Mouse (Mus musculus) neural tube, embryonic 12.5 days (tissue): ENCODE measurements around the gene Zc3hav1l. TPM values are rescaled to one million over a fixed set of nuclear protein-coding genes. Genes with fewer than 3 reads are reported as not detected.

ENCODE experiments used
- ATAC-seq: fragments of 200-750 bp; cut with Nextera tagmentation; 2 replicates; pipeline ENCODE4 v1.8.0; 2017; ENCODE audit warnings: low read depth, mild to moderate bottlenecking, moderate TSS enrichment, moderate library complexity; ENCODE audit not compliant: low FRiP score
- H3K27ac ChIP-seq: fragments of 300-500 bp; sonication (generic); 2 replicates; pipeline ENCODE4 v1.5.1; 2016
- H3K27me3 ChIP-seq: fragments of 300-500 bp; sonication (generic); replicated peaks from 2 replicates; pipeline ENCODE4 v1.6.1; 2016; ENCODE audit warnings: mild to moderate bottlenecking
- H3K36me3 ChIP-seq: fragments of 300-500 bp; sonication (generic); 2 replicates; pipeline ENCODE4 v1.6.1; 2016; ENCODE audit warnings: mild to moderate bottlenecking
- H3K4me1 ChIP-seq: fragments of 300-500 bp; sonication (generic); 2 replicates; pipeline ENCODE4 v1.6.1; 2016
- H3K4me2 ChIP-seq: fragments of 300-500 bp; sonication (generic); replicated peaks from 2 replicates; pipeline ENCODE4 v1.6.1; 2016; ENCODE audit warnings: mild to moderate bottlenecking
- H3K4me3 ChIP-seq: fragments of 300-500 bp; sonication (generic); 2 replicates; pipeline ENCODE4 v1.5.1; 2016
- H3K9ac ChIP-seq: fragments of 300-500 bp; sonication (generic); 2 replicates; pipeline ENCODE4 v1.6.1; 2016; ENCODE audit warnings: mild to moderate bottlenecking
- H3K9me3 ChIP-seq: fragments of 300-500 bp; sonication (generic); 2 replicates; pipeline ENCODE4 v1.6.1; 2016; ENCODE audit warnings: mild to moderate bottlenecking
- WGBS: fragments of 180-500 bp; shearing (Covaris S2); methylation state at CpG from one replicate; pipeline ENCODE4 v1.1.7; 2016; 5-methylcytosine and 5-hydroxymethylcytosine counted together
- polyA plus RNA-seq: library from polyadenylated mRNA; unstranded; fragments of >200 nt; fragmentation: Nextera tagmentation; extraction: Ambion mirVana; gene quantifications from 2 replicates; pipeline ENCODE4 v1.2.1, GENCODE M21; 2016

Gene Zc3hav1l
- polyA plus RNA-seq, 1 experiment from 2014 or later, result 14.9 TPM

- Histone ChIP-seq H3K27me3 (no peaks in the 10 kb centered on the region), H3K9ac (no peak overlapping the region), H3K9me3 (no peaks in the 10 kb centered on the region), H3K4me3 (no peak overlapping the region), H3K36me3 (no peaks in the 10 kb centered on the region), H3K4me2 (no peak overlapping the region), H3K27ac (no peak overlapping the region), H3K4me1 (no peaks in the 10 kb centered on the region)
- 87% methylated on average over 9 of the region's 9 CpGs for WGBS
- ATAC-seq, result no peak
Measured at GRCm38 (mm10) chr6:38320621-38321020, 21.6 kb upstream of the Zc3hav1l start.

- Histone ChIP-seq H3K9me3 (no peaks in the 10 kb centered on the region), H3K36me3 (no peaks in the 10 kb centered on the region), H3K4me2 (no peak overlapping the region), H3K4me1 (no peaks in the 10 kb centered on the region), H3K27me3 (no peaks in the 10 kb centered on the region), H3K4me3 (no peak overlapping the region), H3K27ac (no peak overlapping the region), H3K9ac (no peak overlapping the region)
- 86% methylated on average over 4 of the region's 4 CpGs for WGBS
- no peak for ATAC-seq
Measured at GRCm38 (mm10) chr6:38316050-38316449, 17.0 kb upstream of the Zc3hav1l start.

GRCm38 (mm10) chr6:38309741-38310140, 10.7 kb upstream of the Zc3hav1l start:
- Histone ChIP-seq H3K4me3 (no peak overlapping the region), H3K9ac (no peak overlapping the region), H3K27ac (no peak overlapping the region), H3K27me3 (no peaks in the 10 kb centered on the region), H3K4me1 (no peaks in the 10 kb centered on the region), H3K4me2 (no peak overlapping the region), H3K36me3 (no peaks in the 10 kb centered on the region), H3K9me3 (0 out of 2 replicates have a peak, but pooled peaks cover 2% of the 10 kb centered on the region)
- no peak for ATAC-seq

GRCm38 (mm10) chr6:38304981-38305380, 5.9 kb upstream of the Zc3hav1l start:
- Histone ChIP-seq H3K27ac (no peak overlapping the region), H3K27me3 (no peaks in the 10 kb centered on the region), H3K36me3 (no peaks in the 10 kb centered on the region), H3K4me1 (no peaks in the 10 kb centered on the region), H3K4me3 (no peak overlapping the region), H3K4me2 (no peak overlapping the region), H3K9me3 (peaks cover 14% of the 10 kb centered on the region; the same call in 1 of the 2 replicates), H3K9ac (no peak overlapping the region)
- ATAC-seq, result no peak
- 77% methylated on average over 3 of the region's 3 CpGs for WGBS

GRCm38 (mm10) chr6:38298246-38298635, 818 bp downstream of the Zc3hav1l start:
- Histone ChIP-seq H3K9ac (peak overlapping the region; percentile 94), H3K4me1 (peaks cover 9% of the 10 kb centered on the region), H3K4me2 (peak overlapping the region; percentile 68), H3K27me3 (no peaks in the 10 kb centered on the region), H3K27ac (peak overlapping the region; percentile 90), H3K9me3 (peaks cover 3% of the 10 kb centered on the region; the same call in 1 of the 2 replicates), H3K36me3 (peaks cover 33% of the 10 kb centered on the region), H3K4me3 (peak overlapping the region; percentile 77)
- WGBS, result under 1% methylated on average over 10 of the region's 10 CpGs
- peak; percentile 65 for ATAC-seq

- no peak for ATAC-seq
- H3K27ac ChIP-seq, result peak overlapping the region; percentile 90; the same call in 1 of the 2 replicates
- no peaks in the 10 kb centered on the region for H3K27me3 ChIP-seq
- H3K9ac ChIP-seq, result peak overlapping the region; percentile 94
- H3K36me3 ChIP-seq, result peaks cover 38% of the 10 kb centered on the region
- H3K4me2 ChIP-seq, result peak overlapping the region; percentile 68
- WGBS, result 42% methylated on average over 12 of the region's 12 CpGs
- no peaks in the 10 kb centered on the region for H3K9me3 ChIP-seq
- peaks cover 9% of the 10 kb centered on the region for H3K4me1 ChIP-seq
- peak overlapping the region; percentile 77 for H3K4me3 ChIP-seq
Measured at GRCm38 (mm10) chr6:38297580-38298245, 1.3 kb downstream of the Zc3hav1l start.

GRCm38 (mm10) chr6:38293708-38294107, 5.4 kb downstream of the Zc3hav1l start:
- H3K4me1 ChIP-seq, result peaks cover 6% of the 10 kb centered on the region
- H3K27me3 ChIP-seq, result no peaks in the 10 kb centered on the region
- no peak overlapping the region for H3K4me3 ChIP-seq
- 75% methylated on average over 3 of the region's 3 CpGs for WGBS
- no peak overlapping the region for H3K4me2 ChIP-seq
- peaks cover 69% of the 10 kb centered on the region for H3K36me3 ChIP-seq
- H3K9ac ChIP-seq, result no peak overlapping the region
- H3K27ac ChIP-seq, result no peak overlapping the region
- ATAC-seq, result no peak
- no peaks in the 10 kb centered on the region for H3K9me3 ChIP-seq

GRCm38 (mm10) chr6:38292871-38293646, 6.0 kb downstream of the Zc3hav1l start:
- Histone ChIP-seq H3K4me3 (no peak overlapping the region), H3K4me1 (peaks cover 4% of the 10 kb centered on the region; the same call in 1 of the 2 replicates), H3K27me3 (no peaks in the 10 kb centered on the region), H3K9me3 (no peaks in the 10 kb centered on the region), H3K9ac (no peak overlapping the region), H3K36me3 (peaks cover 69% of the 10 kb centered on the region), H3K27ac (no peak overlapping the region), H3K4me2 (no peak overlapping the region)
- WGBS, result 63% methylated on average over 11 of the region's 11 CpGs
- no peak for ATAC-seq

- H3K9ac ChIP-seq, result no peak overlapping the region
Measured at GRCm38 (mm10) chr6:38284422-38284821, 14.6 kb downstream of the Zc3hav1l start.

GRCm38 (mm10) chr6:38264466-38264865, 34.6 kb downstream of the Zc3hav1l start:
- H3K9ac ChIP-seq, result no peak overlapping the region
- H3K36me3 ChIP-seq, result no peaks in the 10 kb centered on the region
- no peak overlapping the region for H3K4me3 ChIP-seq
- no peak overlapping the region for H3K4me2 ChIP-seq
- no peaks in the 10 kb centered on the region for H3K9me3 ChIP-seq
- WGBS, result 82% methylated on average over 7 of the region's 7 CpGs
- ATAC-seq, result no peak
- no peaks in the 10 kb centered on the region for H3K27me3 ChIP-seq
- H3K4me1 ChIP-seq, result no peaks in the 10 kb centered on the region
- H3K27ac ChIP-seq, result no peak overlapping the region

More at GRCm38 (mm10) chr6:38284422-38284821, 14.6 kb downstream of the Zc3hav1l start:
- no peak overlapping the region for H3K27ac ChIP-seq
- WGBS, result 98% methylated on average over 19 of the region's 19 CpGs
- no peaks in the 10 kb centered on the region for H3K4me1 ChIP-seq
- no peak for ATAC-seq
- H3K9me3 ChIP-seq, result 0 out of 2 replicates have a peak, but pooled peaks cover 8% of the 10 kb centered on the region
- H3K36me3 ChIP-seq, result peaks cover 37% of the 10 kb centered on the region
- no peaks in the 10 kb centered on the region for H3K27me3 ChIP-seq
- no peak overlapping the region for H3K4me3 ChIP-seq
- no peak overlapping the region for H3K4me2 ChIP-seq

- Histone ChIP-seq H3K27ac (no peak overlapping the region), H3K9ac (no peak overlapping the region), H3K4me2 (no peak overlapping the region), H3K36me3 (no peaks in the 10 kb centered on the region), H3K4me3 (no peak overlapping the region), H3K27me3 (no peaks in the 10 kb centered on the region), H3K4me1 (no peaks in the 10 kb centered on the region), H3K9me3 (no peaks in the 10 kb centered on the region)
- no peak for ATAC-seq
- 83% methylated on average over 5 of the region's 5 CpGs for WGBS
Measured at GRCm38 (mm10) chr6:38263393-38264159, 35.5 kb downstream of the Zc3hav1l start.

- no peak overlapping the region for H3K9ac ChIP-seq
- no peak overlapping the region for H3K4me2 ChIP-seq
- no peaks in the 10 kb centered on the region for H3K27me3 ChIP-seq
- WGBS, result 70% methylated on average over 4 of the region's 4 CpGs
- ATAC-seq, result no peak
- H3K4me1 ChIP-seq, result no peaks in the 10 kb centered on the region
- H3K27ac ChIP-seq, result no peak overlapping the region
- no peak overlapping the region for H3K4me3 ChIP-seq
- no peaks in the 10 kb centered on the region for H3K9me3 ChIP-seq
- H3K36me3 ChIP-seq, result no peaks in the 10 kb centered on the region
Measured at GRCm38 (mm10) chr6:38261877-38262276, 37.2 kb downstream of the Zc3hav1l start.
